Mouse (Mus musculus) T-helper 17 cell (primary cell): ENCODE results near the gene Adora2b.

Experiments used
- in situ Hi-C, 2 experiments: fragments of 300-600 bp; cut with MboI, MseI; formaldehyde crosslinking; loops; 1 replicate in 1 of 2; 2 replicates in 1 of 2; pipeline ENCODE4 v1.15.1; 2025; ENCODE audit warnings: high pct_unique_total_duplicates in 2 of 2

Gene Adora2b

DNA sequence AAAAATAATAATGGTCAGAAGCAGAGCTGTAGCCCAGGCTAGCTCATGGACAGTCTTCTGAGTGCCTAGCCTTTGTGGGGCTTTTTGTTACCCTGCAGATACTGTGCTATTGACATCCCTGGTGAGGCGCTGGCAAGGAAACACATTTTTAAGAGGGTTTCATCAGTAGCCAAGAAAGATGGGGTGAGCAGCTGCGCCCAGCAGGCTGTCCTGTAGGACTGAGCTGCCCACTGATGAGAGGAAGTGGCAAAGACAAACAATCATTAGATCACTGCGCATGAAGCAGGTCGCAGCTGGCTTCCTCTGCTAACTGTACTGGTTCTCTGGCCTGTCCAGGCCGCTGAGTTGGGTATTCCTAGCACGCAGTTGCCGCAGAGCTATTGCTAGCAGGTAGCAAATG lies 14.8 kb downstream of the Adora2b start:
- in situ Hi-C loops: loop anchor here in 1 of 2 experiments (10.0 kb wide), 1 partner anchor 219 kb away; no protein-coding TSS in a partner anchor

DNA sequence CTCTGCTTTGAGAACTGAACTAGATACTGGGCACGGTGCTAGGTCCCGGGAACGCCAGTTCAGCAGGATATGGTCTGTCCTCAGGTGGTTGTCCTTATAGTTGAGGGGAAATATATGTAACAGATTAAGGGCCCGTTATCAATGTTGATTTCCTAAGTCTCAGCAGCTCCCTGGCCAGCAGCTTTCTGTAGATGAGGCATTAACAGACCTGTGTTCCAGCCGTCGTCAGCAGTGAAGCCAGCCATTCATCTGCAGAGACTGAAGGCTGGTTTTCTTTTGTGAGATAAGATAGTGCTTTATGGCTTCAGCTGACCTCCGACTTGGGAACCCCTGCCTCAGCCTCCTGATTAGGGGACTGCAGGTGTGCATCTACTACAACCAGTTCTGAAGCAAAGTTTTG lies 15.2 kb downstream of the Adora2b start:
- in situ Hi-C loops: loop anchor here in 1 of 2 experiments (10.0 kb wide), 1 partner anchor 219 kb away; no protein-coding TSS in a partner anchor

GRCm38 (mm10) chr11:62265642-62266041 lies 16.9 kb downstream of the Adora2b start:
- in situ Hi-C loops: loop anchor here in 1 of 2 experiments (10.0 kb wide), 1 partner anchor 221 kb away; no protein-coding TSS in a partner anchor

DNA sequence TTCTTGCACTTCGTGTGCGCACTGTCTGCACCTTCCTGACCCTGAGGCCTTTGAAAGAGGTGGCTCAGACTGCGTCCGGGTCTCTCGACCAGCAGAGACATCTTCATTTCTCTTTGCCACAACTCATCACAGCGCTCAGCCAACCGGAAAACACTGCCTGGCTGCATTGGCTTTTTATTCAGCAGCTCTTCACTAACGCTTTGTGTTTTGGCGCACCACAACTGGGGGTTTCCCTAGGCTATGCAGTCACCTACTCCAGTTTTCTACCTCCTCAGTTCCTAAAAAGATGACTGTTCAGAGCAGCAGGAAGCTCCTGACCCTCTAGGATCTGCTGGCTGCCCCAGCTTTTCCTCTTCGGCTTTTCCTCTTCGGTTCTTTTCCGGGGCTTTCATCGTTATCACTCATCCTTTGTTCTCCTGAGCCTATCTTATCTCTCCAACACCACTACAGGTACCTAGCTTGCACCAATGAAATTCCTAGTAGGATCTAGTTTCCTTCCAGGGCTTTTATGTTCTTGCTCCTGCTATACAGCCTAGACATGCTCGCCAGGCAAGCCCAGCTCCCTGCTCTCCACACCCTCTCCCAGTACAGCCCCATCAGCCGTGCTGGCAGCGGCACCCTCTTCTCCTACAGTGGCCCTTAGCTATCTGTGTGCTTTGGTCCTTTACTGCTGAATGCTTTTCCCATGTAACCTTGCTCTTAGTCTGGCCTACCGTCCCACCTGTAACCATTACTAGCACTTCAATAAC lies 17.9 kb downstream of the Adora2b start:
- in situ Hi-C loops: loop anchor here in 1 of 2 experiments (10.0 kb wide), 1 partner anchor 222 kb away; no protein-coding TSS in a partner anchor

GRCm38 (mm10) chr11:62268381-62268780 lies 19.6 kb downstream of the Adora2b start:
- in situ Hi-C loops: loop anchor here in 1 of 2 experiments (10.0 kb wide), 1 partner anchor 224 kb away; no protein-coding TSS in a partner anchor

DNA sequence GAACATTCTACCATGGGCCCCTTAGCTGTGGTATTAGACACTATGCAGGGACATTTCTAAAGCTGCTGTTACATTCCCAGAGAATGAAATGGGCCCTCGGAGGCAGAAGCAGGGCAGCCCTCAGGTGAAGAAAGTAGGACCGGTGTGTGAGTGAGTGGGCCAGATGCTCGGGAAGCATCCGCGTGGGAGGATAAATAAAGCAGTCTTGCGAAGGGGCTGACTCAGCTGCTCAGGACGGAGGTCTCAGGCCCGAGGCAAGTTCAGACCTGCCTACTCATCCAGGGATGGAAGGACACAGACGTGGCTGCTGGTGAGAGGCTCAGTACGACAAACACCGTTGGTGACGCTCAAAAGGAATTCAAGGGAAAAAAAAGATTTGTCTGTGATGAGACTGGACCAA lies 20.3 kb downstream of the Adora2b start:
- in situ Hi-C loops: loop anchor here in 1 of 2 experiments (10.0 kb wide), 1 partner anchor 224 kb away; no protein-coding TSS in a partner anchor

DNA sequence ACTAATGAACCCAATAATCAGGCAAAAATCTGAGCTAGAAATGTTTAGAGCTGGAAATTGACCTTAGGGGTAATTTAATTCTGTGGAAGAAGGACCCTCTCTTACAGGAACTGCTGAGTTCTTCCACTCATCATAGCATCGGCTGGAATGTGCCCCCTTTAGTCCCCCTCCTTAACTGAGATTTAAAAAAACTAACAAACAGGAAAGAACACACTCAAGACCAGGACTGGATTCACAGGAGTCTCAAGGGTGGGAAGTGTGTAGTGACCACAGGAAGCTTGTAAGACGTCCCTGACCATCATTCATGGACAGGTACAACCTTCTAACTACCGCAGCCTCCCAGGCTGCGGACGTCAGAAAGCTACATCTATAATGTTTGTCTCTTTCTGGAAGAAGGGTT lies 22.1 kb downstream of the Adora2b start:
- in situ Hi-C loops: no loop called here

DNA sequence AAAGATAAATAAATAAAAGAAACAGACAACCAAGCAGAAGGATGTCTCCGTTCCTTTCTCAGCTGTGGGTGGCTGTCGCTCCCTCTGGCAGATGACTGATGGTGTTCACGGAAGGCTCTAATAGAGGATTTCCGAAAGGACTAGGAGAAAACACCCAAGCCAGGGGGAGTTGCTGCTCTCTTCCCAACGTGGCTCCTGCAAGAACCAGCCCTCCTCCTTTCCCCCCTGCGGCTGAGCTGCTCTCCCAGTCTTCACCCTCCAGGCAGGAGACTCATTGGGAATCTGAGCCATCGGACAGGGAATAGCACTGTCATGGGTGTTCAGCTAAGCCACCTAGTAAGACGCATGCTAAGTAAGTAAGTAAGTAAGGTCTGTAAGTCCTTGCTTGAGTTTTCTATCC lies 28.3 kb downstream of the Adora2b start:
- in situ Hi-C loops: loop anchor here (5.0 kb wide), 2 partner anchors 150 to 230 kb away; no protein-coding TSS in a partner anchor

DNA sequence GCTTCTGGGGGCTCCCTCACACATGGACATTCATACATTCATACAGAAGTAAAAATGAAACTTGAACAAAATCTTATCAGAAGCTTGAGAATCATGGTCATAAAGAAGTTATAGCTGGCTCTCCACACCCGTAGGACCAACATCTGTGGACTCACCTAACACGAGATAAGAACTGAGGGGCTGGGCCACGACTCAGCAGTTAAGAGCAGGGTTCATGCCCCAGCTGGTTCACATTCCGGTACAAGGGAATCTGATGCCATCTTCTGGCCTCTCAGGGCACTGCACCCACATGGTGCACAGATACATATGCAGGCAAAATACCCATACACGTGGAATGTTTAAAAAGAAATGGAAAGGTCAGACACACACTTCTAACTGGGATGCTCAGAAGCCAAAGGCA lies 29.2 kb downstream of the Adora2b start:
- in situ Hi-C loops: loop anchor here (5.0 kb wide), 2 partner anchors 151 to 231 kb away; no protein-coding TSS in a partner anchor

DNA sequence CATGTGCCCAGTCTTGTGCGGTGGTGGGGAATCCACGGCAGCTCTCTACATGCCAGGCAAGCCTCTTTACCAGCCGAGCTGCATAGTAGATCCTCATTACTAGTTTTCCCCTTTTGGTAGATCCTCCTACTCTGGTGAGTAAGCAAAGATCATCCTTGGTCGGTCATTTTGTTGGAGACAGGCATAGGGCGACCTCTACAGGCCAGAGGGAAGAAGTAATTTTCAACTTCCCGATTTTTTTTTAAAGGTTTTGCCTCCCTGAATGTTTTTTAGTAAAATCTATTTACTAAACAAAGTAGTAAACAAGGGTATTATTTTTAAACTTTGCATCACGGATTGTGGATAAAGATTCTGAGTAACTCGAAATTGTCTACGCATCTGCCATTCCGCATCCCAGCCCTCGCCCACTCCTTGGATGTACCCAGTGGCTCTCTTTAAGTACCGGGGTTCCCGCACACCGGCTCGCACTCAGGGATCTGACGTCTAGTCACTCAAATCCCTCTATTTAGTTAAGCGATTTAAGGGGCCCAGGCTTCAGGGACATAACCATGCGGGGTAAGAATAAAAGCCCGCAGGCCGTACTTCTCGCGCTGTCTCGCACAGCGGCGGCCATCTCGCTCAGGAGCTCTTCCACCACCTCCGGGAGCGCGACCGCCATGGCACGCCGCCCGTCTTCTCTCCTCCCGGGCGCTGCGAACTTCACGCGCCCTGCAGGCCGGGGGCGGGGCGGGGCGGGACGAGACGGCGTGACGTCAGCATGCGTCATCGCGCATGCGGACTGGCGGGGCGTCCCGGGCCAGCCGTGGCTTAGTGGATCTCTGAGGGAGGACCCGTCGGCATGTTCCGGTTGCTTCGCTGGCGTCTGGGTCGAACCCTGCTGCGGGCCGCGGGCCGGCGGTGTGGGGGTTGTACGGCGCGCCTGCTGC lies 32.2 kb downstream of the Adora2b start, which contains the start of the genes Zswim7 and Ttc19:
Zswim7 (minus strand) TSS at position 701 of the 926 bp plus-strand sequence.
Ttc19 (plus strand) TSS at position 799 of the 926 bp plus-strand sequence.
- in situ Hi-C loops: loop anchor here in 1 of 2 experiments (5.0 kb wide), 2 partner anchors 234 to 329 kb away; no protein-coding TSS in a partner anchor

DNA sequence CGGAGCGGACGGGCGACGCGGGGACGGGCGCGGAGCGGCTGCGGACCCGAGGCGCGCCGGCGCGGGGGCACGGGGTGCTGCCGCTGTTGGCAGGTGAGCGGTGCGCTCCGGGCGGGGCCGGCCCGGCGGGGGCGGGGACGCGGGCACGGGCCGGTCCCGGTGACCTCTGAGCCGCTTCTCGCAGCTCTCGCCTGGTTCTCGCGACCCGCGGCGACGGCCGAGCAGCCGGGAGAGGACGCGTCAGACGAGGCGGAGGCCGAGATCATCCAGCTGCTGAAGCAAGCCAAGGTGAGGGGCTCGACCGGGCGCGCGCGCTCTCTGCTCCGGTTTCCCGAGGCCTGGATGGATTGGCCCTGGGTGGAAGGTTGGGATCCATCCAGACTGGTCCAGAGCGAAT lies 32.8 kb downstream of the Adora2b start:
- in situ Hi-C loops: loop anchor here in 1 of 2 experiments (5.0 kb wide), 2 partner anchors 234 to 329 kb away; no protein-coding TSS in a partner anchor

DNA sequence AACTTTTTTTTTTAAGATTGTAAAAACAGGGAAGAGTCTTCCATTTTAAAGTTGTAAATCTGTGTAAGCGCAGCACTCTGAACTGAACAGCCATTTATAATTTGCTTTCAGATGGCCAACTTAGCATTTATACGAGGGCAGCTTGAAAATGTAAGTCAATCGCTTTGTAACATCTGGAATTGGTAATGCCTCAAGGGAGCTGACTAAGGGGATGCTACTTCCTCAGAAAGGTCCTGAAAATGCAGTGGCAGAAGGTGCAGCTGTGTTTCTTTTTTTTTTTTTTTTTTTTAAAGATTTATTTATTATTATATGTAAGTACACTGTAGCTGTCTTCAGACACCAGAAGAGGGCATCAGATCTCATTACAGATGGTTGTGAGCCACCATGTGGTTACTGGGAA lies 35.2 kb downstream of the Adora2b start:
- in situ Hi-C loops: loop anchor here in 1 of 2 experiments (5.0 kb wide), 2 partner anchors 237 to 332 kb away; no protein-coding TSS in a partner anchor

DNA sequence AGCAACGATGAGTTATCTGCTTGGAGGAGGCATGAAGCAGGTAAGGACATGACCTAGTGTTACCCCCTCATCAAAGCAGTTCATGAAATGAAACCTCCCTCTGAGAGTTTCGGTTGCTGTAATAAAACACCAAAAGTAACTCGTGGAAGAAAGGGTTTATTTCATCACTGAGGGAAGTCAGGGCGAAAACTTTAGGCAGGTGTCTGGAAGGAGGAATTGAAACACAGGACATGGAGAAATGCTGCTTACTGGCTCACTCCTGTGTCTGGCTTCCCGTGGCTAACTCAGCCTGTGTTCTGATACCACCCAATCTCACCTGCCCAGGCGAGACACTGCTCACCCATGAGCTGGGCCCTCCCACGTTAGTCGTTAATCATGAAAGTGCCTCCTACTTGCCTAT lies 36.2 kb downstream of the Adora2b start:
- in situ Hi-C loops: no loop called here

DNA sequence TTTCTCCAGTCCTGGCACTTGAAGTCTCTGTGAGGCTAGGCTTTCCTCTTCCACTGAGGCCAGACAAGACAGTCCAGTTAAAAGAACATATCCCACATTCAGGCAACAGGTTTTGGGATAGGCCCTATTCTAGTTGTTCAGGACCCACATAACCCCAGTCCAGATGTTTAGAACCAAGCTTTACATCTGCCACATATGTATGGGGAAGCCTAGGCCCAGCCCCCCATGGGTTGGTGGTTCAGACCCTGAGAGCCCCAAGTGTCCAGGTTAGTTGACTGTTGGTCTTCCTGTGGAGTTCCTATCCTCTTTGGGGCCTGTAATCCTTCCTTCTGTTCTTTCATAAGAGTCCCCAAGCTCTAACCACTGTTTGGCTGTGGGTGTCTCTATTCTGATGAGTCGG lies 38.9 kb downstream of the Adora2b start:
- in situ Hi-C loops: no loop called here

- in situ Hi-C loops: no loop called here
Observed at GRCm38 (mm10) chr11:62294121-62294520, 45.3 kb downstream of the Adora2b start.

DNA sequence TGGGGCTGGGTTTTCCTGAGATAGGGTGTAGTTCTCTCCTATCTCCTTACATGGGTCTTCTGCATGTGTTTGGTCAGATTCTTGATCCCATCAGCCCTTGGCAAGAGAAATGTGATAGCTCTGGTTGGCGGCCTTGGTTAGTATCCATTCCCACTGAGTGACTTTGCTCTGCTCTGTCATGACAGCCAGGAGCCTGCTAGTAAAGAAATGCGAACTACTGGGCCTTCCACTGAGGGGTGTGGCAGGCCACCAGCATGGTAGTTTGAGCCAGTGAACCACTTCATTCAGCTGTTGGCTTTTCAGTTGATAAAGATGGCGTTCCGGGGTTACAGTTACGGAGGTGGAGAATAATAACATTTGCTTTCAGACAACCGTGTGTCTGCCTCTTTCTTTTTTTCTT lies 50.1 kb downstream of the Adora2b start:
- in situ Hi-C loops: no loop called here

GRCm38 (mm10) chr11:62305866-62306265 lies 57.1 kb downstream of the Adora2b start:
- in situ Hi-C loops: no loop called here

DNA sequence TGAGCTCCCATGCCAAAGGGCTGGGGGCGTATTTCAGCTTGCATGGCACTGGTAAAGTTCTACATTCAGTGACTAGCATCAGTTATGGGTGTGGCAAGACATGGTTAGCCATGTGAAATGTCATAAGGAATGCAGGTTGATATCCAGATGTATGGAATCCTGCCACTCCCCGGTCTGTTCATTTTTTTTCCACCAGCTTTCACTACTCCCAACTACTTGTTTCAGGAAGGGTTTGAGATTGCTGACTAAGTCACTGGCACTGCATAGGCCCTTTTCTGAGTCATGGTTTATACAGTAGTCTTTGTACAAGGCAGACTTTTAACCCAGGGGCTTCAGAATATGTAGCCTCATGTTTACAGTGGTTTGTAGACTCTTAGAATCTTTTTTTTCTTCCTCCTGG lies 60.5 kb downstream of the Adora2b start:
- in situ Hi-C loops: no loop called here

- in situ Hi-C loops: loop anchor here in 1 of 2 experiments (5.0 to 10.0 kb wide), 2 partner anchors 197 to 440 kb away; no protein-coding TSS in a partner anchor
Observed at GRCm38 (mm10) chr11:62314984-62315383, 66.2 kb downstream of the Adora2b start.
